Mouse (Mus musculus) heart, embryonic 14.5 days (tissue): ENCODE results near the gene Pou2f1. TPM values are rescaled to one million over a fixed set of nuclear protein-coding genes. Genes with fewer than 3 reads are reported as not detected.

Source experiments
- ATAC-seq: fragments of 200-750 bp; cut with Nextera tagmentation; 2 replicates; pipeline ENCODE4 v1.8.0; 2017; ENCODE audit warnings: low read depth, moderate TSS enrichment; ENCODE audit not compliant: insufficient number of reproducible peaks, insufficient read depth, low FRiP score
- H3K27ac ChIP-seq, 2 experiments: fragments of 200-500 bp in 1 of 2; fragments of 300-500 bp in 1 of 2; sonication (generic) in 1 of 2; replicated peaks in 1 of 2; 2 replicates each; pipeline ENCODE4 v1.5.1; 2012 to 2014; ENCODE audit warnings: low read depth in 2 of 2, low read length in 2 of 2, control low read depth in 1 of 2, mild to moderate bottlenecking in 1 of 2, mixed read lengths in 1 of 2; ENCODE audit not compliant: control insufficient read depth in 1 of 2, insufficient read depth in 1 of 2
- H3K27me3 ChIP-seq: fragments of 300-500 bp; sonication (generic); 2 replicates; pipeline ENCODE4 v1.6.1; 2014; ENCODE audit warnings: mild to moderate bottlenecking, low read length, control low read depth; ENCODE audit not compliant: control insufficient read depth, insufficient read depth
- H3K36me3 ChIP-seq: fragments of 300-500 bp; sonication (generic); 2 replicates; pipeline ENCODE4 v1.6.1; 2014; ENCODE audit warnings: mild to moderate bottlenecking, control low read depth, low read length, mixed read lengths; ENCODE audit not compliant: control insufficient read depth, insufficient read depth
- H3K4me1 ChIP-seq, 2 experiments: fragments of 200-500 bp in 1 of 2; fragments of 300-500 bp in 1 of 2; sonication (generic) in 1 of 2; 2 replicates each; pipeline ENCODE4 v1.6.1; 2012 to 2014; ENCODE audit warnings: low read length in 2 of 2, control low read depth in 1 of 2, mixed read lengths in 1 of 2; ENCODE audit not compliant: control insufficient read depth in 2 of 2, insufficient read depth in 2 of 2
- H3K4me2 ChIP-seq: fragments of 300-500 bp; sonication (generic); 2 replicates; pipeline ENCODE4 v1.6.1; 2014; ENCODE audit warnings: mild to moderate bottlenecking, low read length
- H3K4me3 ChIP-seq, 2 experiments: fragments of 200-500 bp in 1 of 2; fragments of 300-500 bp in 1 of 2; sonication (generic) in 1 of 2; 2 replicates each; pipeline ENCODE4 v1.5.1; 2012 to 2014; ENCODE audit warnings: low read length in 2 of 2, mild to moderate bottlenecking in 2 of 2, control low read depth in 1 of 2, low read depth in 1 of 2, moderate library complexity in 1 of 2; ENCODE audit not compliant: control insufficient read depth in 1 of 2, insufficient read depth in 1 of 2
- H3K9ac ChIP-seq: fragments of 300-500 bp; sonication (generic); 2 replicates; pipeline ENCODE4 v1.6.1; 2014; ENCODE audit warnings: mild to moderate bottlenecking, low read length
- H3K9me3 ChIP-seq: fragments of 300-500 bp; sonication (generic); 2 replicates; pipeline ENCODE4 v1.6.1; 2016; ENCODE audit warnings: low read length, control low read depth; ENCODE audit not compliant: control insufficient read depth
- WGBS: fragments of 180-500 bp; shearing (Covaris S2); extraction: QIAGEN DNeasy Blood & Tissue Kit; methylation state at CpG from one replicate; pipeline ENCODE4 v1.1.7; 2014; 5-methylcytosine and 5-hydroxymethylcytosine counted together
- polyA plus RNA-seq: library from polyadenylated mRNA; unstranded; fragments of >200 nt; fragmentation: Nextera tagmentation; extraction: Ambion mirVana; gene quantifications from 2 replicates; pipeline ENCODE4 v1.2.1, GENCODE M21; 2014

Gene Pou2f1
- polyA plus RNA-seq, 1 experiment from 2014 or later: 12.1 TPM

DNA sequence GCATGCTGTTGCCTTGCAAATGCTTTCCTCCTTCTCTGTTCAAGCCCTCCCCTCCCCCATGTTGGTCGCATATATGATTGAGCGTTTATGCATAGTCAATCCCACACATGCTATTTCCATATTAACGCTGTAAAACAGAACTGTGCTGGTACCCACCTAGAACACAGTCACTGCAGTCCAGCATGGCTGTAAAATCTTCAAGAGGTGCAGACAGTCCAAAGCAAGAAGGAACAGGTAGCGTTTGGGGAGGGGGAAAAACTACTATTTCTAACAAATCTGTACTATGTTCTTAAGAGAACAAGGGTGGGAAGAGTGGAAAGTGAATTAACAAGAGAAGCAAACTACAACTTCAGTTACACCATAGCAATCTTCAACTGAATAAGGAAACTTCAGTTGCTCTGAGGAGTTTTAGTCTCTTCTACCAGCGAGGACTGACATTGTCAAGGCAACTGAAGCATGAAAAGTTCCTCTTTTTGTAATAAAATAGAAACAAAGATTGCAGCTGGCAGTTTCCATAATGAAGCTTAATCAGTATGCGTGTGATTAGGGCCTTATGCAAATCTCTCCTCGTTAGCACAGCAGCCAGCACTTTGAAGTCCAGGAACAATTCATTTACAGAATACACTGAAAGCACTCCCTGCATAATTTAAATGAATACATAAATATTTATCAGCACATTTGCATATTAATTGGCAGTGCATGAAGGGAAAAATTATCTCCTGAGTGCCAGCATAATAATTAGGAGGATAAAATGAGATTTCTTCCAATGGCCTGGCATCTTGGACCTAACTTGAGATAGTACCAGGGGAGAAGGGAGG, 67.6 kb downstream of the Pou2f1 start:
- WGBS: 75% methylated on average over 7 of the region's 7 CpGs
- H3K27me3 ChIP-seq: no peaks in the 10 kb centered on the region
- no peak for ATAC-seq

DNA sequence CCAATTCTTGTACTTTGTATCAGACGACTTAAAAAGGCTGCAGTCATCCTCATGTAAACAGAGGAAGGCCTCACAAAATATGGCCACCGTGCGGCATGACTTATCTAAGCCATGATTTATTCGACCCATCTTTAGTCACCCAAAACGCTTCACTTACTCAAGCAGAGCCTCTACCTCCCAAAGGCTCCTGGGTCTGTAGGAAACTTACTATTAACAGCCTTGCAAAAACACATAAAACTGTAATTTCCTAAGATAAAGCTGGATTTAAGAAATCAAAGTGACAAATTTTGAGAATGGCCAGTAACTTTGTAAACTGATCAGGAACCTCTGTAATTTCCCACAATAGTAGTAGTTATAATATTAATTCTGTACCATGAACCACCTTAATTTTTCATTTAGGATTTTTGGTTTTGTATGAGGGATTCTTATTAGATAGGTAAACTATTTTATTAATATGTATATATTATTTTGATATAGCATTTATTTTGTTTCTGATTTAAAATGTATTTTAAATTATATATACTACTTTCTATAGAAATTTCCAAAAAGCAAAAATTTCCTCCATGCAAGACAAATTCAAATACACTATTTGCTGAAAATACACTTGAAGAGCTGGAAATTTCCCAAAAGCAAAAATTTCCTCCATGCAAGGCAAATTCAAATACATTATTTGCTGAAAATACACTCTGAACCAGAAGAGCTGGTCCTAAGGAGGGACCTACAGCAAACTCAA, 68.4 kb downstream of the Pou2f1 start:
- Histone ChIP-seq H3K9ac (no peak overlapping the region), H3K36me3 (no peaks in the 10 kb centered on the region), H3K9me3 (no peaks in the 10 kb centered on the region), H3K4me2 (no peak overlapping the region), H3K4me1 (peaks cover 0 to 6% of the 10 kb centered on the region in 2 experiments; a peak in 3 of 4 replicates), H3K27ac (no peak overlapping the region), H3K4me3 (no peak overlapping the region), H3K27me3 (no peaks in the 10 kb centered on the region)
- WGBS: 84% methylated on average over 5 of the region's 5 CpGs
- ATAC-seq: no peak

More for the DNA sequence above, 67.6 kb downstream of the Pou2f1 start:
- no peak overlapping the region for H3K27ac ChIP-seq
- no peaks in the 10 kb centered on the region for H3K9me3 ChIP-seq
- H3K4me3 ChIP-seq: no peak overlapping the region
- H3K4me1 ChIP-seq: peaks cover 0 to 6% of the 10 kb centered on the region in 2 experiments; a peak in 3 of 4 replicates
- no peaks in the 10 kb centered on the region for H3K36me3 ChIP-seq
- no peak overlapping the region for H3K4me2 ChIP-seq
- no peak overlapping the region for H3K9ac ChIP-seq

- WGBS: 95% methylated on average over 2 of the region's 2 CpGs
- Histone ChIP-seq H3K27me3 (no peaks in the 10 kb centered on the region), H3K9me3 (no peaks in the 10 kb centered on the region), H3K4me2 (no peak overlapping the region), H3K9ac (no peak overlapping the region), H3K4me3 (no peak overlapping the region), H3K36me3 (no peaks in the 10 kb centered on the region), H3K4me1 (peaks cover 0 to 6% of the 10 kb centered on the region in 2 experiments; a peak in 3 of 4 replicates), H3K27ac (no peak overlapping the region)
- no peak for ATAC-seq
These were observed 69.6 kb downstream of the Pou2f1 start for GRCm38 (mm10) chr1:165932842-165933241.

DNA sequence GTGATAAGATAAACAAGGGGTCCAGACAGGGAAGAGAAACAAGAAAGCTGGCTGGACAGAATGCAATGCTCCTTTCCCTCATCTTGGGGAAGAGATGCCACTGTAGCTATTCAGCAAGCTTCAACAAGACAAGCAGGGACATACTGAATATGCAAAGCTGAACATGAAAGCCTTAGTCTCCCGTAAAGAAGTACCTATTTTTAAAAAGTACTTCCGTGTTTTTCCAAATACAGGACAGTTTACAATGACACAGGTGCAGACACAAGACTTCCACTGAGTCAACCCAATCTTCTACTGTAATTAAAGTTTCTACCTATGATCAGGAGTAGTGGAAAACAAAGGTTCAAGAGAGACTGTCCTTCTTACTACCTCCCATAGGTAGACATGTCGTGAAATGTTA, 72.0 kb downstream of the Pou2f1 start:
- Histone ChIP-seq H3K4me3 (no peak overlapping the region), H3K27ac (0 out of 4 replicates have a peak overlapping the region, but pooled peaks of 1 of the 2 experiments have one; percentile 33), H3K4me1 (peaks cover 0 to 11% of the 10 kb centered on the region in 2 experiments; a peak in 3 of 4 replicates), H3K36me3 (no peaks in the 10 kb centered on the region), H3K27me3 (no peaks in the 10 kb centered on the region), H3K4me2 (peak overlapping the region; percentile 39), H3K9ac (no peak overlapping the region), H3K9me3 (no peaks in the 10 kb centered on the region)
- 38% methylated on average over 3 of the region's 3 CpGs for whole genome bisulfite sequencing
- ATAC-seq: no peak

- Histone ChIP-seq H3K9me3 (no peaks in the 10 kb centered on the region), H3K4me3 (no peak overlapping the region), H3K27me3 (no peaks in the 10 kb centered on the region), H3K27ac (no peak overlapping the region), H3K4me1 (peaks cover 0 to 11% of the 10 kb centered on the region in 2 experiments; a peak in 3 of 4 replicates), H3K36me3 (no peaks in the 10 kb centered on the region), H3K9ac (no peak overlapping the region), H3K4me2 (no peak overlapping the region)
- ATAC-seq: no peak
- WGBS: 81% methylated on average over 7 of the region's 7 CpGs
These were observed 74.8 kb downstream of the Pou2f1 start for GRCm38 (mm10) chr1:165927507-165928279.

DNA sequence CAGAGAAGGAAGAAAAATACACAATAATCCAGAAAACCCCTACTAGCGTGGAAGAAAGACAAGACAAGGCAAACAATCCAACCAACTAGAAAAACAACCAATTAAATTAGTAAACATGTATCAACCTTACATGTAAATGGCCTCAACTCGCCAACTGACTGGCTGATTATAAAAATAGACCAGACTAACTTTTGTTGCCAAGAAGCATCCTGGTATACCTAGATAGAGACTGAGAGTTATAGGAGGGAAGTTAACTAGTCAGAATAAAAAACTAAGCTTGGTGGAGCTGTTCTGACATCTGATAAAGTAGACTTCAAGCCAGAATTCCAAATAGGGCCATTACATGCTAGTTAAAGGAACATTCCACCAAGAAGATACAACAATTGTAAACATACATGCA, 77.3 kb downstream of the Pou2f1 start:
- no peaks in the 10 kb centered on the region for H3K27me3 ChIP-seq
- H3K4me2 ChIP-seq: no peak overlapping the region
- no peaks in the 10 kb centered on the region for H3K36me3 ChIP-seq
- H3K9me3 ChIP-seq: 0 out of 2 replicates have a peak, but pooled peaks cover 2% of the 10 kb centered on the region
- H3K9ac ChIP-seq: no peak overlapping the region
- no peak overlapping the region for H3K27ac ChIP-seq
- H3K4me1 ChIP-seq: peaks cover 0 to 6% of the 10 kb centered on the region in 2 experiments; a peak in 3 of 4 replicates
- WGBS: 79% methylated on average over 2 of the region's 2 CpGs
- no peak overlapping the region for H3K4me3 ChIP-seq
- no peak for ATAC-seq

GRCm38 (mm10) chr1:165922488-165922887, 80.0 kb downstream of the Pou2f1 start:
- 88% methylated on average over 1 of the region's 1 CpGs for WGBS
- H3K9me3 ChIP-seq: 0 out of 2 replicates have a peak, but pooled peaks cover 2% of the 10 kb centered on the region
- H3K27ac ChIP-seq: no peak overlapping the region
- no peak for ATAC-seq
- H3K36me3 ChIP-seq: no peaks in the 10 kb centered on the region
- no peaks in the 10 kb centered on the region for H3K27me3 ChIP-seq
- H3K4me1 ChIP-seq: peaks cover 0 to 5% of the 10 kb centered on the region in 2 experiments; a peak in 1 of 4 replicates
- H3K4me3 ChIP-seq: no peak overlapping the region
- H3K4me2 ChIP-seq: no peak overlapping the region
- H3K9ac ChIP-seq: no peak overlapping the region
